9 mouse cellular contexts compared by ENCODE assay signal in the genomic region with DNA sequence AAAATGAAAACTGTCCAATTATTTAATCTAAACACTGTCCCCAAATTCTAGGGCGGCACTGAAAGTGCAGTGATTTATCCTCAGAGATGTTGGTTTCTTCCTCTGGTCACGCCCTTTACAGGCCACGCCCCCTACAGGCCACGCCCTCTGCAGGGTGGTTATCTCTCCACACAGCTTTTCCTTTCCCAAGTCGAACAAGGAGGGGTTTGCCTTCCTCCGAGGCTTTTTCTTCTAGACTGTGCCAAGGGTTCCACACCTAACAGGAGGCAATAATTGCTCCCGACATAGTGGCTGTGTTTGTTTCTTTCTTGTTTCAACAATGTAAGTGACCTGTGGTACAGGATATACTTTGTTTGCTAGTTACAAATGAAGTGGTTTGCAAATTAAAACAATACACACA. TPM values are rescaled to one million over a fixed set of nuclear protein-coding genes. Genes with fewer than 3 reads are reported as not detected.
DNase-seq lines count a peak whose midpoint lies in the region; ATAC-seq lines count a peak whose summit lies in the region.
"Had no signal": no experiment of that assay in that cellular context is flagged by ENCODE, and none has a peak within 500 bp of the region (broad histone marks: within the 10 kb centered on the region; RNA-seq: fewer than 3 reads in every experiment).

No protein-coding gene starts in this region.

- peaks cover 13% of the 10 kb centered on the region for H3K4me1 ChIP-seq in liver, embryonic 12.5 days
- no peaks in the 10 kb centered on the region for H3K4me1 ChIP-seq in hindbrain, embryonic 11.5 days (replicated peaks; ENCODE audit: control insufficient read depth, insufficient read depth, low read length)
- H3K4me1 ChIP-seq in forebrain, embryonic 14.5 days (ENCODE audit: control insufficient read depth, insufficient read depth, low read length): no peaks in the 10 kb centered on the region
- H3K4me1 ChIP-seq: embryonic facial prominence, embryonic 13.5 days had no signal

- H3K4me2 ChIP-seq in liver, embryonic 12.5 days: no peak overlapping the region
- no peak overlapping the region for H3K4me2 ChIP-seq in hindbrain, embryonic 11.5 days (replicated peaks; ENCODE audit: low read depth, low read length)
- no peak overlapping the region for H3K4me2 ChIP-seq in forebrain, embryonic 14.5 days (ENCODE audit: low read length)
- H3K4me2 ChIP-seq: embryonic facial prominence, embryonic 13.5 days had no signal

- H3K9me3 ChIP-seq in liver, embryonic 12.5 days (replicated peaks): no peaks in the 10 kb centered on the region
- H3K9me3 ChIP-seq in hindbrain, embryonic 11.5 days (ENCODE audit: control insufficient read depth, low read length): no peaks in the 10 kb centered on the region
- no peaks in the 10 kb centered on the region for H3K9me3 ChIP-seq in forebrain, embryonic 14.5 days (replicated peaks; ENCODE audit: control insufficient read depth, low read length)
- H3K9me3 ChIP-seq: embryonic facial prominence, embryonic 13.5 days had no signal

- DNase-seq in kidney, postnatal 10 days: peak; percentile 70
- DNase-seq in kidney, adult 11 months: no peak
- DNase-seq in gastrocnemius, postnatal 10 days: peak; percentile 34
- peak; percentile 73 to 78 for DNase-seq in spleen, postnatal 4 days (ENCODE audit: low spot score in 2 of 2)
- DNase-seq in hindbrain, embryonic 11.5 days (ENCODE audit: low spot score): no peak
- DNase-seq in cerebellum, adult 11-12 months: no peak
- DNase-seq in forebrain, embryonic 14.5 days (ENCODE audit: low spot score): no peak

- peak; percentile 62; the same call in 1 of the 2 replicates for ATAC-seq in liver, embryonic 12.5 days
- no peak for ATAC-seq in hindbrain, embryonic 11.5 days (ENCODE audit: low FRiP score)
- no peak for ATAC-seq in forebrain, embryonic 14.5 days

- no peak overlapping the region for H3K27ac ChIP-seq in liver, embryonic 12.5 days
- H3K27ac ChIP-seq in hindbrain, embryonic 11.5 days (ENCODE audit: low read depth, low read length): no peak overlapping the region
- H3K27ac ChIP-seq in forebrain, embryonic 14.5 days (ENCODE audit: low read depth, low read length): no peak overlapping the region
- H3K27ac ChIP-seq: embryonic facial prominence, embryonic 13.5 days had no signal

- H3K9ac ChIP-seq in liver, embryonic 12.5 days: no peak overlapping the region
- no peak overlapping the region for H3K9ac ChIP-seq in hindbrain, embryonic 11.5 days (ENCODE audit: low read depth, low read length)
- no peak overlapping the region for H3K9ac ChIP-seq in forebrain, embryonic 14.5 days (ENCODE audit: low read length)
- H3K9ac ChIP-seq: embryonic facial prominence, embryonic 13.5 days had no signal

- H3K36me3 ChIP-seq in liver, embryonic 12.5 days: no peaks in the 10 kb centered on the region
- H3K36me3 ChIP-seq in hindbrain, embryonic 11.5 days (ENCODE audit: control insufficient read depth, insufficient read depth, low read length): no peaks in the 10 kb centered on the region
- no peaks in the 10 kb centered on the region for H3K36me3 ChIP-seq in forebrain, embryonic 14.5 days (ENCODE audit: control insufficient read depth, insufficient read depth, low read length)
- H3K36me3 ChIP-seq: embryonic facial prominence, embryonic 13.5 days had no signal

- 8% methylated on average over 7 of the region's 7 CpGs for WGBS in liver, embryonic 12.5 days (ENCODE audit: insufficient replicate concordance)
- 46% methylated on average over 7 of the region's 7 CpGs for WGBS in hindbrain, embryonic 11.5 days
- WGBS in forebrain, embryonic 14.5 days: 38% methylated on average over 7 of the region's 7 CpGs

- no peak overlapping the region for H3K4me3 ChIP-seq in liver, embryonic 12.5 days
- no peak overlapping the region for H3K4me3 ChIP-seq in hindbrain, embryonic 11.5 days (ENCODE audit: low read depth, low read length)
- no peak overlapping the region for H3K4me3 ChIP-seq in forebrain, embryonic 14.5 days (ENCODE audit: low read depth, low read length)
- H3K4me3 ChIP-seq: embryonic facial prominence, embryonic 13.5 days had no signal

- peaks cover 12% of the 10 kb centered on the region; the same call in 1 of the 2 replicates for H3K27me3 ChIP-seq in liver, embryonic 12.5 days (replicated peaks)
- no peaks in the 10 kb centered on the region for H3K27me3 ChIP-seq in hindbrain, embryonic 11.5 days (ENCODE audit: control insufficient read depth, insufficient read depth, low read length)
- H3K27me3 ChIP-seq in forebrain, embryonic 14.5 days (replicated peaks; ENCODE audit: control insufficient read depth, insufficient read depth, low read length): no peaks in the 10 kb centered on the region
- H3K27me3 ChIP-seq: embryonic facial prominence, embryonic 13.5 days had no signal

RNA-seq across cellular contexts. Expression of a gene that starts 21.0 kb away (rescaled TPM):
- total RNA-seq in gastrocnemius, postnatal 10 days (2021): 10 to 100 TPM; 42.8 to 52.0 TPM
- 6.1 and 7.8 TPM in 2 replicates for polyA plus RNA-seq in liver, embryonic 12.5 days (2016; fragmentation: Nextera tagmentation; extraction: Ambion mirVana)
- 18.3 and 18.6 TPM in 2 replicates for polyA plus RNA-seq in hindbrain, embryonic 11.5 days (2014; fragmentation: Nextera tagmentation; extraction: Ambion mirVana)
- 24.0 and 35.5 TPM in 2 replicates for polyA plus RNA-seq in forebrain, embryonic 14.5 days (2014; fragmentation: Nextera tagmentation; extraction: Ambion mirVana)

Comparison
In these comparisons a context has a peak if more than half of its experiments do, and no peak if none do; other contexts are left out.
1. DNase-seq: peak in kidney, postnatal 10 days (single experiment), gastrocnemius, postnatal 10 days (single experiment) and spleen, postnatal 4 days (2 of 2); none in kidney, adult 11 months (single experiment), hindbrain, embryonic 11.5 days (single experiment), cerebellum, adult 11-12 months (single experiment) and forebrain, embryonic 14.5 days (single experiment).